ENCODE assay signal across 11 mouse cellular contexts in the genomic region with DNA sequence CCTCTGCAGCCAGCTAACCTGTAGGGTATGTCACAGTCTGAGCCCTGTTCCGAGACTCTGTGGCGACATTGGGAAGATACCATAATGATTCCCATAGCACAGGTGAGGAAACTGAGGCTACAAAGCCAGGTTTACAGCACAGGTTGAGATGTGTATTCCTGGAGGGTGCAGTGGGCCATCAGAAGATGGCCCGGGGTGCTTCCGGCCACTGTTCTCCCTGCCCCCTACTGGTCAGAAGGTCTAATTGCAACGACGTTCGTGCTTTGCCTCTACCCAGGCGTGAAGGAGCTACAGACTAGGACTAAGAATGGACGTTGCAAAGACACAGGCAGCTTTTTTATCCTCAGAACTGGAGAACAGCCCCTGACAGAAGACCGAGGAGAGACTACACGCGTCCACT. TPM values are rescaled to one million over a fixed set of nuclear protein-coding genes. Genes with fewer than 3 reads are reported as not detected.
DNase-seq lines count a peak whose midpoint lies in the region; ATAC-seq and TF ChIP-seq lines count a peak whose summit lies in the region.
"Had no signal": no experiment of that assay in that cellular context is flagged by ENCODE, and none has a peak within 500 bp of the region (broad histone marks: within the 10 kb centered on the region; RNA-seq: fewer than 3 reads in every experiment).

No protein-coding gene starts in this region.

- intact Hi-C loops in left cerebral cortex, adult 2 months (cut with DNase I) = no loop called here
- intact Hi-C loops in left cerebral cortex, postnatal 14 days (cut with DNase I) = no loop called here

- 35% methylated on average over 12 of the region's 12 CpGs for WGBS in forebrain, embryonic 13.5 days

- H3K27ac ChIP-seq in left cerebral cortex, adult 2 months = no peak overlapping the region
- H3K27ac ChIP-seq in forebrain, embryonic 13.5 days = no peak overlapping the region
- H3K27ac ChIP-seq: liver, embryonic 13.5 days; neural tube, embryonic 13.5 days; stomach, embryonic 15.5 days had no signal

- TF ChIP-seq CTCF in left cerebral cortex, adult 2 months (IDR thresholded peaks at IDR 0.05) = peak; percentile 64
- peak; percentile 82 for TF ChIP-seq CTCF in E14TG2a.4 (conservative IDR thresholded peaks at IDR 0.05; ENCODE audit: low read length)

- no peak overlapping the region for H3K9ac ChIP-seq in forebrain, embryonic 13.5 days
- H3K9ac ChIP-seq: liver, embryonic 13.5 days; neural tube, embryonic 13.5 days; stomach, embryonic 15.5 days had no signal

- peaks cover 45% of the 10 kb centered on the region for H3K4me1 ChIP-seq in E14TG2a.4 (replicated peaks; ENCODE audit: low read depth, low read length)
- H3K4me1 ChIP-seq in forebrain, embryonic 13.5 days = peaks cover 18% of the 10 kb centered on the region
- H3K4me1 ChIP-seq: liver, embryonic 13.5 days; stomach, embryonic 15.5 days had no signal

- H3K4me3 ChIP-seq in left cerebral cortex, adult 2 months = no peak overlapping the region
- no peak overlapping the region for H3K4me3 ChIP-seq in E14TG2a.4 (replicated peaks; ENCODE audit: low read length)
- no peak overlapping the region for H3K4me3 ChIP-seq in forebrain, embryonic 13.5 days
- H3K4me3 ChIP-seq: liver, embryonic 13.5 days; neural tube, embryonic 13.5 days; stomach, embryonic 15.5 days had no signal

- no peak for DNase-seq in left cerebral cortex, adult 2 months (ENCODE audit: extremely low spot score in 1 of 2, low spot score in 2 of 2)
- DNase-seq in left cerebral cortex, postnatal 14 days (ENCODE audit: low spot score in 2 of 2) = no peak
- DNase-seq in ZHBTc4 (ENCODE audit: low read depth, low spot score) = peak; percentile 61
- DNase-seq in mesoderm, embryonic 11.5 days (ENCODE audit: low read depth, low spot score) = peak; percentile 21
- DNase-seq in heart, adult 11 months = no peak
- DNase-seq: kidney, adult 8-10 months; liver, embryonic 13.5 days had no signal

- H3K27me3 ChIP-seq in E14TG2a.4 (ENCODE audit: insufficient read depth, low read length) = peaks cover 35% of the 10 kb centered on the region
- H3K27me3 ChIP-seq in forebrain, embryonic 13.5 days = peaks cover 9% of the 10 kb centered on the region
- H3K27me3 ChIP-seq: stomach, embryonic 15.5 days had no signal

- no peak overlapping the region for H3K4me2 ChIP-seq in forebrain, embryonic 13.5 days
- H3K4me2 ChIP-seq: liver, embryonic 13.5 days; neural tube, embryonic 13.5 days; stomach, embryonic 15.5 days had no signal

- H3K36me3 ChIP-seq in E14TG2a.4 (ENCODE audit: insufficient read depth, low read length) = no peaks in the 10 kb centered on the region
- H3K36me3 ChIP-seq in forebrain, embryonic 13.5 days (ENCODE audit: poor library complexity, severe bottlenecking) = no peaks in the 10 kb centered on the region
- H3K36me3 ChIP-seq: liver, embryonic 13.5 days; neural tube, embryonic 13.5 days; stomach, embryonic 15.5 days had no signal

- ATAC-seq in forebrain, embryonic 13.5 days = no peak

- H3K9me3 ChIP-seq in E14TG2a.4 (ENCODE audit: low read length) = no peaks in the 10 kb centered on the region
- no peaks in the 10 kb centered on the region for H3K9me3 ChIP-seq in forebrain, embryonic 13.5 days (replicated peaks)
- H3K9me3 ChIP-seq: liver, embryonic 13.5 days; neural tube, embryonic 13.5 days; stomach, embryonic 15.5 days had no signal

RNA-seq across cellular contexts. Expression of a gene that starts 10.3 kb away (rescaled TPM):
- 100 to 1,000 TPM; 329 to 347 TPM for total RNA-seq in left cerebral cortex, adult 2 months (2021)
- 100 to 1,000 TPM; 252 to 253 TPM for total RNA-seq in left cerebral cortex, postnatal 14 days (2021)
- 7.7 and 8.9 TPM in 2 replicates for polyA plus RNA-seq in forebrain, embryonic 13.5 days (2015; fragmentation: Nextera tagmentation; extraction: Ambion mirVana)

Comparison
In these comparisons a context has a peak if more than half of its experiments do, and no peak if none do; other contexts are left out.
1. DNase-seq: peak in ZHBTc4 (single experiment) and mesoderm, embryonic 11.5 days (single experiment); none in left cerebral cortex, adult 2 months (0 of 2), left cerebral cortex, postnatal 14 days (0 of 2) and heart, adult 11 months (single experiment).